Mouse (Mus musculus): ENCODE data around the gene Fam84b.

GRCm38 (mm10) chr15:60823620-60823869, 30.0 kb downstream of the Fam84b start:
- TF ChIP-seq CEBPB (IDR thresholded peaks at IDR 0.05; ENCODE audit: low read depth): no peak
- no peak for TF ChIP-seq CTCF (IDR thresholded peaks at IDR 0.05; ENCODE audit: control insufficient read depth, insufficient read depth, insufficient read length)

Data from C2C12 (cell line).